Mouse (Mus musculus) heart, adult 2 months (tissue): ENCODE results near the gene H13. TPM values are rescaled to one million over a fixed set of nuclear protein-coding genes. Genes with fewer than 3 reads are reported as not detected.

Experiments used
- DNase-seq, 2 experiments: peaks; one replicate each; pipeline ENCODE4 v3.0.0; 2021
- H3K27ac ChIP-seq: fragments of 200-600 bp; 2 replicates; pipeline ENCODE4 v1.8.1; 2022
- H3K27me3 ChIP-seq: fragments of 200-500 bp; 2 replicates; pipeline ENCODE4 v1.6.1; 2012; ENCODE audit warnings: mild to moderate bottlenecking, low read length, inconsistent platforms, mixed read lengths; ENCODE audit not compliant: control insufficient read depth, insufficient read depth
- H3K36me3 ChIP-seq: fragments of 200-500 bp; 2 replicates; pipeline ENCODE4 v1.6.1; 2012; ENCODE audit warnings: low read length, inconsistent platforms; ENCODE audit not compliant: control insufficient read depth, insufficient read depth
- H3K4me1 ChIP-seq: fragments of 200-500 bp; 2 replicates; pipeline ENCODE4 v1.6.1; 2011; ENCODE audit warnings: low read length; ENCODE audit not compliant: control insufficient read depth, insufficient read depth
- H3K4me3 ChIP-seq: fragments of 200-600 bp; 2 replicates; pipeline ENCODE4 v1.8.1; 2022
- H3K79me2 ChIP-seq: fragments of 200-500 bp; replicated peaks from 2 replicates; pipeline ENCODE4 v1.6.1; 2012; ENCODE audit warnings: mild to moderate bottlenecking, inconsistent platforms, low read length, moderate library complexity, mixed read lengths; ENCODE audit not compliant: control insufficient read depth, insufficient read depth
- H3K9ac ChIP-seq: fragments of 200-500 bp; 2 replicates; pipeline ENCODE4 v1.6.1; 2012; ENCODE audit warnings: low read depth, mild to moderate bottlenecking, control low read depth, inconsistent platforms, low read length, mixed read lengths
- CTCF ChIP-seq: fragments of 200-600 bp; IDR thresholded peaks from 2 replicates; pipeline ENCODE4 v1.8.1; 2022; ENCODE audit warnings: antibody characterized with exemption, mild to moderate bottlenecking, moderate library complexity
- EP300 ChIP-seq: fragments of 200-500 bp; IDR thresholded peaks from 2 replicates; pipeline ENCODE4 v1.6.1; 2011; ENCODE audit warnings: low read depth, low read length, control low read depth; ENCODE audit not compliant: insufficient read depth
- POLR2A ChIP-seq: fragments of 200-500 bp; IDR thresholded peaks from 2 replicates; pipeline ENCODE4 v1.6.1; 2011; ENCODE audit warnings: mild to moderate bottlenecking, low read depth, low read length, control low read depth; ENCODE audit not compliant: insufficient read depth
- WGBS: fragments of 180-500 bp; shearing (Covaris S2); methylation state at CpG from one replicate; pipeline ENCODE4 v1.1.7; 2018; 5-methylcytosine and 5-hydroxymethylcytosine counted together
- intact Hi-C: fragments of 180-260 bp; cut with DNase I; formaldehyde crosslinking; loops from one replicate; pipeline ENCODE4 v1.15.1; 2025
- polyA plus RNA-seq: library from polyadenylated mRNA; depleted of rRNA; stranded (reverse); fragments of >200 nt; gene quantifications from 2 replicates; pipeline ENCODE4 v1.2.3, GENCODE M21; 2012
- total RNA-seq, 2 experiments: library from RNA; stranded (reverse); gene quantifications; 2 replicates each; pipeline ENCODE4 v1.2.3; 2021

Gene H13
- total and polyA plus RNA-seq, 3 experiments = 33.9 to 43.5 (median 37.6) TPM

- peaks cover 5% of the 10 kb centered on the region for H3K4me1 ChIP-seq
- no peaks in the 10 kb centered on the region for H3K79me2 ChIP-seq
- H3K4me3 ChIP-seq = no peak overlapping the region; the same call in 1 of the 2 replicates
- peak overlapping the region; percentile 85 for H3K27ac ChIP-seq
- no peak overlapping the region for H3K9ac ChIP-seq
- TF ChIP-seq EP300 = peak; percentile 66
- no peak for TF ChIP-seq CTCF
- TF ChIP-seq POLR2A = 0 out of 2 replicates have a peak, but pooled peaks have one; percentile 40
- no peaks in the 10 kb centered on the region for H3K36me3 ChIP-seq
- peak; percentile 79 to 85 for DNase-seq
- H3K27me3 ChIP-seq = no peaks in the 10 kb centered on the region
- intact Hi-C loops = no loop called here
- 33% methylated on average over 23 of the region's 23 CpGs for WGBS
Observed at GRCm38 (mm10) chr2:152636246-152637005, 32.8 kb upstream of the H13 start.

- 34% methylated on average over 6 of the region's 6 CpGs for WGBS
- Histone ChIP-seq H3K79me2 (no peaks in the 10 kb centered on the region), H3K4me3 (no peak overlapping the region), H3K27ac (peak overlapping the region; percentile 68), H3K9ac (no peak overlapping the region), H3K36me3 (no peaks in the 10 kb centered on the region), H3K4me1 (peaks cover 5% of the 10 kb centered on the region), H3K27me3 (no peaks in the 10 kb centered on the region)
- intact Hi-C loops = no loop called here
- no peak for TF ChIP-seq CTCF
- TF ChIP-seq EP300 = no peak
- TF ChIP-seq POLR2A = no peak
- no peak for DNase-seq
Observed at GRCm38 (mm10) chr2:152637006-152637322, 32.3 kb upstream of the H13 start.

GRCm38 (mm10) chr2:152637381-152637780 is 31.9 kb upstream of the H13 start:
- 73% methylated on average over 4 of the region's 4 CpGs for WGBS
- Histone ChIP-seq H3K79me2 (no peaks in the 10 kb centered on the region), H3K9ac (no peak overlapping the region), H3K4me3 (no peak overlapping the region), H3K27ac (peak overlapping the region; percentile 68), H3K4me1 (peaks cover 5% of the 10 kb centered on the region), H3K36me3 (no peaks in the 10 kb centered on the region), H3K27me3 (no peaks in the 10 kb centered on the region)
- DNase-seq = no peak
- intact Hi-C loops = no loop called here
- no peak for TF ChIP-seq CTCF
- TF ChIP-seq EP300 = no peak
- TF ChIP-seq POLR2A = no peak

- no peaks in the 10 kb centered on the region for H3K36me3 ChIP-seq
- H3K27ac ChIP-seq = peak overlapping the region; percentile 66
- no peak overlapping the region for H3K9ac ChIP-seq
- no peaks in the 10 kb centered on the region for H3K79me2 ChIP-seq
- H3K27me3 ChIP-seq = no peaks in the 10 kb centered on the region
- intact Hi-C loops = no loop called here
- H3K4me3 ChIP-seq = no peak overlapping the region
- WGBS = 51% methylated on average over 6 of the region's 6 CpGs
- TF ChIP-seq EP300 = no peak
- no peak for TF ChIP-seq CTCF
- DNase-seq = no peak
- H3K4me1 ChIP-seq = peaks cover 3% of the 10 kb centered on the region; the same call in 1 of the 2 replicates
Observed at GRCm38 (mm10) chr2:152638865-152639264, 30.4 kb upstream of the H13 start.

- no peaks in the 10 kb centered on the region for H3K36me3 ChIP-seq
- intact Hi-C loops = no loop called here
- H3K4me3 ChIP-seq = no peak overlapping the region
Observed at GRCm38 (mm10) chr2:152639406-152640113, 29.7 kb upstream of the H13 start.

More at GRCm38 (mm10) chr2:152639406-152640113, 29.7 kb upstream of the H13 start:
- no peak overlapping the region for H3K9ac ChIP-seq
- 24% methylated on average over 11 of the region's 11 CpGs for WGBS
- peaks cover 3% of the 10 kb centered on the region; the same call in 1 of the 2 replicates for H3K4me1 ChIP-seq
- TF ChIP-seq CTCF (peak; percentile 7; the same call in 1 of the 2 replicates), EP300 (peak; percentile 52; the same call in 1 of the 2 replicates), POLR2A (no peak; the same call in 1 of the 2 replicates)
- peak overlapping the region; percentile 66 for H3K27ac ChIP-seq
- DNase-seq = peak; percentile 61 to 76
- H3K79me2 ChIP-seq = no peaks in the 10 kb centered on the region
- H3K27me3 ChIP-seq = no peaks in the 10 kb centered on the region
